Mouse (Mus musculus): Measurements from ENCODE around the gene Hdac1.

DNA sequence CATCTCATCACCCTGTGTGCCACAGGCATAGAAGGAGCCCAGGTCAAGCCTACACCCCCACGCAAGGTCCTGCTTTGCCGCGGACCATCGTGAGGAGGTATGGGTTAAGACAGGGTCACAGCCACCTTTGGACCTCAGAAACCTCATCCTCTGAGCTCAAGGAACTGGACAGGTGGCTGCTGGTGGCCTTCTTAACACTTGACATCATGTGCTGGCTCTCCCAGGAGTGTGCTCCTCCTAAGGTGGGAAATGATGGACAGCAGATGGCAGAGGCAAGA is 30.5 kb upstream of the Hdac1 start:
- TF ChIP-seq CTCF (IDR thresholded peaks at IDR 0.05; ENCODE audit: control insufficient read depth, insufficient read depth, insufficient read length) (no peak), USF1 (IDR thresholded peaks at IDR 0.05; ENCODE audit: low read depth) (no peak), CEBPB (IDR thresholded peaks at IDR 0.05; ENCODE audit: low read depth) (no peak), MYOD1 (IDR thresholded peaks at IDR 0.05; ENCODE audit: control insufficient read depth, insufficient read length, low read depth) (no peak)
